Mouse (Mus musculus) kidney, adult 2 months (tissue): ENCODE measurements around the gene Actbl2. TPM values are rescaled to one million over a fixed set of nuclear protein-coding genes. Genes with fewer than 3 reads are reported as not detected.

Source experiments
- DNase-seq: peaks from one replicate; pipeline ENCODE4 v3.0.0; 2021
- H3K27ac ChIP-seq: fragments of 200-500 bp; 2 replicates; pipeline ENCODE4 v1.5.1; 2012; ENCODE audit warnings: low read depth, low read length, control low read depth, inconsistent platforms; ENCODE audit not compliant: insufficient read depth
- H3K27me3 ChIP-seq: fragments of 200-500 bp; replicated peaks from 2 replicates; pipeline ENCODE4 v1.6.1; 2012; ENCODE audit warnings: mild to moderate bottlenecking, moderate library complexity, low read length, inconsistent platforms; ENCODE audit not compliant: control insufficient read depth, insufficient read depth
- H3K36me3 ChIP-seq: fragments of 200-500 bp; 2 replicates; pipeline ENCODE4 v1.6.1; 2012; ENCODE audit warnings: mild to moderate bottlenecking, moderate library complexity, low read length, inconsistent platforms; ENCODE audit not compliant: control insufficient read depth, insufficient read depth
- H3K4me1 ChIP-seq: fragments of 200-500 bp; 2 replicates; pipeline ENCODE4 v1.6.1; 2011; ENCODE audit warnings: low read length; ENCODE audit not compliant: control insufficient read depth, insufficient read depth
- H3K4me3 ChIP-seq: fragments of 200-500 bp; 2 replicates; pipeline ENCODE4 v1.5.1; 2011; ENCODE audit warnings: mild to moderate bottlenecking, low read depth, low read length, control low read depth; ENCODE audit not compliant: insufficient read depth
- CTCF ChIP-seq: fragments of 200-500 bp; conservative IDR thresholded peaks from 2 replicates; pipeline ENCODE4 v1.5.1; 2011; ENCODE audit warnings: low read depth, mild to moderate bottlenecking, control low read depth, low read length, moderate library complexity, mixed read lengths; ENCODE audit not compliant: insufficient read depth, insufficient read length
- POLR2A ChIP-seq: fragments of 200-500 bp; IDR thresholded peaks from one replicate; pipeline ENCODE4 v1.6.1; 2011; ENCODE audit warnings: low read depth, low read length, control low read depth
- WGBS: fragments of 180-500 bp; shearing (Covaris S2); methylation state at CpG from one replicate; pipeline ENCODE4 v1.1.7; 2018; 5-methylcytosine and 5-hydroxymethylcytosine counted together
- polyA plus RNA-seq: library from polyadenylated mRNA; depleted of rRNA; stranded (reverse); fragments of >200 nt; gene quantifications from 2 replicates; pipeline ENCODE4 v1.2.3, GENCODE M21; 2012; rRNA removed

Actbl2 gene
- polyA plus RNA-seq, result not detected in 2 replicates

DNA sequence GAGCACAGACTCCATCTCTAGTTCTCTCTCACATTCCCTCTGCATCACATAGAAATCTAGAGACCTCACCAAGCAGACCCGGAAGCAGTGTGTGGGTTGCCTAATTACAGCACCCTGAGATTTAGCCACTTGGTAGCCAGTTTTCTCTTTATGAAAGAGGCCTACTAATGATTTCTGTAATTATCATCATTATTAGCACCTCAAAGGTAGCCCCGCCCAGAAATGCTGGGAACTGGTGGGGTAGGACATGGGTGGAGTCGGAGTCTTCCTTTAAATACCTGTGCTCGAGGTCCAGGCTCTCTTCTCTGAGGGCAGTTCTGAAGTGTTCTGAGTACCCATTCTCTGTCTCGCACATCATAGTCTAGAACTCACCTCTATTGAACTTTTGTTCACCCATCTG lies at the start of gene Actbl2:
Actbl2 (plus strand) TSS at position 301 of the 400 bp plus-strand sequence.
- H3K27ac ChIP-seq, result no peak within 1 kb of the TSS
- no peak within 1 kb of the TSS for H3K4me3 ChIP-seq
- no peaks in the 10 kb centered on the region for H3K27me3 ChIP-seq
- no peak for TF ChIP-seq CTCF
- TF ChIP-seq POLR2A, result no peak
- DNase-seq, result no peak
- no peaks in the 10 kb centered on the region for H3K4me1 ChIP-seq
- no peaks in the 10 kb centered on the region for H3K36me3 ChIP-seq
- 91% methylated on average over 5 of the region's 5 CpGs for WGBS

GRCm38 (mm10) chr13:111210649-111211378 lies 44.0 kb upstream of the Actbl2 start:
- peak; percentile 41 for DNase-seq
- no peak overlapping the region for H3K4me3 ChIP-seq
- no peak overlapping the region for H3K27ac ChIP-seq
- TF ChIP-seq CTCF (no peak), POLR2A (no peak)
- 12% methylated on average over 8 of the region's 8 CpGs for WGBS
- no peaks in the 10 kb centered on the region for H3K36me3 ChIP-seq
- no peaks in the 10 kb centered on the region for H3K27me3 ChIP-seq
- H3K4me1 ChIP-seq, result no peaks in the 10 kb centered on the region

DNA sequence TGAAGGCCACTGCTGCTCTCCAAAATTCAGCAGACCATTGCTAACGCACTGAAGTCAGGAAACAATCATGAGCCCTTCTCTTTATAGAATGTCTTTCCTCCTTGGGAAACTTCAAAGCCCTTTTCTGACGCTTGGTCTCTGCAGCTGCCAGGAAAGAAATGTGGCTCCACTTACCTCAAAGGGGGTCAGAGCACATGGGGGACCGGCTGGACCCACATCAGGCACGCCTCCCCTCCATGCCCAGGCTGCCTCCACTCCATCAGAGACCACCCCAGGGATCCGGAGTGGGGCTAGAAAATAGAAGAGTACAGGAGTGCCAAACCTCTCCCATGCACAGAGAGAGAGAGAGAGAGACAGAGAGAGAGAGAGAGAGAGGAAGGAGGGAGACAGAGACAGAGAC lies 26.0 kb upstream of the Actbl2 start:
- H3K4me3 ChIP-seq, result no peak overlapping the region
- no peaks in the 10 kb centered on the region for H3K4me1 ChIP-seq
- WGBS, result 41% methylated on average over 5 of the region's 5 CpGs
- H3K27ac ChIP-seq, result no peak overlapping the region
- no peaks in the 10 kb centered on the region for H3K36me3 ChIP-seq
- no peak for DNase-seq
- no peak for TF ChIP-seq CTCF
- no peak for TF ChIP-seq POLR2A
- H3K27me3 ChIP-seq, result no peaks in the 10 kb centered on the region

DNA sequence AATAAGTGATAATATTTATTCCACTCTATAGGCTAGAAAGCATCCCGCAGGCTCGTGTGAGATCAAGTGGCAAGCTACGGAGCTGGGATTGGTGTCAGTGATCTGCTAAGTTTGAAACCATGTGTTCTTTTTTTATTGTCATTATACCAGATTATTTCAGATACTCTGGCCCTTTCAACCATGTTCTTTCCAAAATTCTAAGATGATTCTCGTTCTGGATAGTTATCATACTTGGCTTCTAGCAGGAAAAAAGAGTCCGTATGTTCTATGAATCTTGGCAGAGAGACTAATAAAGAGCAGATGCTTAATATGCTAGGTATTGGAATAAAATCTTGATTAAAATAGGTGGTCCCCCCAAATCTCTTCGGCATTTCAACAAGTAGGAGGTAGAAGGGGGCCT lies 25.3 kb upstream of the Actbl2 start:
- Histone ChIP-seq H3K36me3 (no peaks in the 10 kb centered on the region), H3K4me3 (no peak overlapping the region), H3K4me1 (no peaks in the 10 kb centered on the region), H3K27ac (no peak overlapping the region), H3K27me3 (no peaks in the 10 kb centered on the region)
- 89% methylated on average over 6 of the region's 6 CpGs for WGBS
- DNase-seq, result no peak
- no peak for TF ChIP-seq CTCF
- TF ChIP-seq POLR2A, result no peak

DNA sequence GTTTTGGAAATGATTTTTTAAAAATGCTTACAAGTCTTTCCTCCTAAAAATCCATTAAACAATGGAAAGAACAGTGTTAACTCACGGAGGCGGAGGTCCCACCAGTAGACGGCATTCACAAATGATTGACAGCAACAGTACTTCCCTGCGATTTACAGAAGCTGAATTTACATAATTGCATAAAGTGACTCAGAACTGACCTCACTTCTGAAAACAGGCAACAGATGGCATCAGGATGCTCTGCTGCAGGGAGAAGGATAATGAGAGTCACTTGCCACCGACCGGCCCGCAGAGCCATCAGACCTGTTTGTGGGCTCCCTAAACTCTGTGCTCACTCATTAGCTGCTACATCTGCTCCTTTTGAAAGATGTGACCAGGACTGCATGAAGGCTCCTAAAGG lies 22.4 kb upstream of the Actbl2 start:
- Histone ChIP-seq H3K36me3 (no peaks in the 10 kb centered on the region), H3K27me3 (no peaks in the 10 kb centered on the region), H3K27ac (no peak overlapping the region), H3K4me1 (no peaks in the 10 kb centered on the region), H3K4me3 (no peak overlapping the region)
- no peak for TF ChIP-seq POLR2A
- TF ChIP-seq CTCF, result no peak
- DNase-seq, result no peak
- 78% methylated on average over 7 of the region's 7 CpGs for WGBS

DNA sequence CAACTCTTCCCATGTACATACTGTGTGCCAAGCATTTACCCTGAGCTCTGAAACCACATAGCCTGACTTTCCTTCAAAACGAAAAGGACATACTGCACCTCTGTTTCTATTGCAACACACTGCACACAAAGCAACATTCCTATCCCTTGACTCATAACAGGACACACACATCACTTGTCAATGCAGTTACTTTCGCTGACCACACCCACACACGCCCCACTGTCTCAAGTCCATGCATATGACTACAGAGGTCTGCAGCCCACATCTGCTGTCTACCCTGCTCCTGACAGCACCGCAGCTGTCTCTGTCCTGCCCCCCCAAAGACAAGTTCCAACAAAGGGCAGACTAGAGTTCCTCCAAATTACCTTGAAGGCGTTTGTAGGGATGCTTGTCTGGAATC lies 21.5 kb upstream of the Actbl2 start:
- Histone ChIP-seq H3K27me3 (no peaks in the 10 kb centered on the region), H3K4me3 (no peak overlapping the region), H3K27ac (no peak overlapping the region), H3K36me3 (no peaks in the 10 kb centered on the region), H3K4me1 (no peaks in the 10 kb centered on the region)
- TF ChIP-seq POLR2A, result no peak
- TF ChIP-seq CTCF, result no peak
- WGBS, result 69% methylated on average over 5 of the region's 5 CpGs
- DNase-seq, result no peak

DNA sequence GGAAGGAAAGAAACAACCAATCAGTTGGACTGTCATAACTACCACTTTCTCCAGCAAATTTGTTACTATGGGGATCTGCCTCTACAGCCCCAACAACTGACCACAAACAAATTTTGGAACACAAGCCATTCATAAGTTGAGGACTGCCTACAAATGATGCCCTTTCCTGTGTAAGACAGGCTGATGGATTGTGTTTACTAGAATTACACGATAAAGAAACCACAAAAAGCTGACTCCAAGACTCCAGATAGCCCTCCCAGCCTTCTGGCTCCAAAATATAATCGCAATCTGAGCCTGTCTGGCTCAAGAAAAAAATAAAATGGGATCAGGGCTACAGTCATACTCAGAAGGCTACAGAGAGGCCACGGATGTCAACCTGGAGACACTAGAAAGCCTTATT lies 20.2 kb upstream of the Actbl2 start:
- H3K36me3 ChIP-seq, result no peaks in the 10 kb centered on the region
- no peak overlapping the region for H3K27ac ChIP-seq
- no peak overlapping the region for H3K4me3 ChIP-seq
- no peaks in the 10 kb centered on the region for H3K27me3 ChIP-seq
- no peak for TF ChIP-seq CTCF
- TF ChIP-seq POLR2A, result no peak
- H3K4me1 ChIP-seq, result no peaks in the 10 kb centered on the region
- WGBS, result 44% methylated on average over 3 of the region's 3 CpGs
- DNase-seq, result peak; percentile 1
